Mouse (Mus musculus) CH12.LX (cell line): ENCODE measurements around the gene Smim15.

Experiments used
- CHD1 ChIP-seq: IDR thresholded peaks from 2 replicates; pipeline ENCODE4 v1.6.1; 2012; ENCODE audit warnings: low read depth, low read length, improper control_type of control experiment, inconsistent platforms
- CTCF ChIP-seq, 2 experiments: IDR thresholded peaks in 1 of 2; conservative IDR thresholded peaks in 1 of 2; 2 replicates each; pipeline ENCODE4 v1.5.1; 2011 to 2012; ENCODE audit warnings: low read depth in 2 of 2, low read length in 2 of 2, improper control_type of control experiment in 1 of 2, inconsistent platforms in 1 of 2, mild to moderate bottlenecking in 1 of 2, moderate library complexity in 1 of 2
- EP300 ChIP-seq: IDR thresholded peaks from 2 replicates; pipeline ENCODE4 v1.6.1; 2011; ENCODE audit warnings: low read length, improper control_type of control experiment
- JUND ChIP-seq: conservative IDR thresholded peaks from 2 replicates; pipeline ENCODE4 v1.6.1; 2011; ENCODE audit warnings: low read depth, low read length, improper control_type of control experiment
- MAFK ChIP-seq: IDR thresholded peaks from 2 replicates; pipeline ENCODE4 v1.6.1; 2011; ENCODE audit warnings: low read length, improper control_type of control experiment; ENCODE audit not compliant: insufficient replicate concordance
- MEF2A ChIP-seq: IDR thresholded peaks from 2 replicates; pipeline ENCODE4 v1.6.1; 2014; ENCODE audit warnings: low read depth, mild to moderate bottlenecking, inconsistent platforms, low read length, improper control_type of control experiment, borderline replicate concordance
- MXI1 ChIP-seq: IDR thresholded peaks from 2 replicates; pipeline ENCODE4 v1.6.1; 2011; ENCODE audit warnings: mild to moderate bottlenecking, low read depth, low read length, improper control_type of control experiment
- NELFE ChIP-seq: IDR thresholded peaks from 2 replicates; pipeline ENCODE4 v1.6.1; 2011; ENCODE audit warnings: low read depth, low read length, improper control_type of control experiment
- PAX5 ChIP-seq: IDR thresholded peaks from 2 replicates; pipeline ENCODE4 v1.6.1; 2012; ENCODE audit warnings: low read length, inconsistent platforms, mixed read lengths
- POLR2AphosphoS2 ChIP-seq: IDR thresholded peaks from 2 replicates; pipeline ENCODE4 v1.6.1; 2011; ENCODE audit warnings: low read depth, low read length, improper control_type of control experiment

GRCm38 (mm10) chr13:108063374-108064134 lies 19.3 kb downstream of the Smim15 start:
- peak in 1 of 2 experiments; percentile 9; a peak in 1 of 4 replicates for TF ChIP-seq CTCF (conservative IDR thresholded peaks at IDR 0.05 in 1 of 2, IDR thresholded peaks at IDR 0.05 in 1 of 2; ENCODE audit: low read depth in 2 of 2, low read length in 2 of 2)
- TF ChIP-seq CHD1 = no peak
- no peak for TF ChIP-seq MEF2A
- no peak for TF ChIP-seq POLR2AphosphoS2
- no peak for TF ChIP-seq PAX5
- no peak for TF ChIP-seq MAFK
- TF ChIP-seq MXI1 = no peak
- TF ChIP-seq EP300 = no peak
- no peak for TF ChIP-seq JUND
- TF ChIP-seq NELFE = no peak
